Mouse (Mus musculus) cerebellum, adult 18-20 months (tissue): ENCODE results near the gene Cab39l.
"Not testable (repeated sequence)": the region's sequence is repeated elsewhere in the genome, so short reads cannot be mapped to it uniquely, and the experiment has no call there.

ENCODE experiments used
- DNase-seq, 2 experiments: peaks; one replicate each; pipeline ENCODE4 v3.0.0; 2021

Gene Cab39l

DNA sequence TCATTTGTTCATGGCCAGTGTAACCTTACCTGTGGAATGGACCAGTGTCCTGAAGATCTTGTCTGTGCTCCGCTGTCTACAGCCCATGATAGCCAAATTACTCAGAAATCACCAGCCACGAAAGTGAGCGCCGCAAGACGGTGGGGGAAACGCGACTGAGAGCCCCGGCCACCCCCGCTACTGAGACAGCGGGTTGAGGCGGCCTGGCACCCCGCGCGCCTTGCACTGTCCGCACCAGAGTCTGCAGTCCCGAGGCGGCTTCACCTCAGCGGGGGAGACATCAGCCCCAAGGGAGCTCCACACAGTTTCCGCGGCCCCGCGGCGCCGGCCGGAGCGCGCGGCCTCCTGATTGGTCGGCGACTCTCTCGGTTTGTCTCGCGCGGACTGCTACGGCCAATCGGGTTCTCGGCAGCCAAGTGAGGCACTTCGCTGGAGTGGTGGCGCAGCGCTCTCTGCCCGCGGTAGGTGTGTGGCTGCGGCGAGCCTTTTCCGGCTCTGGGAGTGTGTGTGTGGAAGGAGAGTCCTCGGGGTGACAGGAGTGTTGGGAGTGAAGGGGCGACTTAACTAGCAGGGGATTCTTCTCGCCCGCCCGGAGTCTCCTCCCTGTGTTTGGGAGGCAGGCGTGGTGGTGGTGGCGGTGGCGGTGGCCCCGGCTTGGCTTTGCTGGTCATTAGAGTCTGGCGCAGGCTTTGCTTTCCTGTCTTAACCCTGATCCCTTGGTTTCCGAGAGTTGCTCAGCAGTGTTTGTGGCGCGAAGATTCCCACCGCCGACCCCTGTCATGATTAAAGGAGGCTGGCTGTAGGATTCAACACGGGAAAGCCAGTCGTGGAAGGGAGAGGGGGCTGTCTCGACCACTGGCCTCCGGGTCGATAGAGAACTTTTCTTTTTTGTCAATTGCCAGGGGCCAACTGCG lies at the start of gene Cab39l, which contains the start of gene Setdb2:
Gene Cab39l, plus strand, starts transcription at position 415 of the 914 bp plus-strand sequence.
Gene Setdb2, minus strand, starts transcription at position 327 of the 914 bp plus-strand sequence.
- DNase-seq: peak; percentile 93 to 94

DNA sequence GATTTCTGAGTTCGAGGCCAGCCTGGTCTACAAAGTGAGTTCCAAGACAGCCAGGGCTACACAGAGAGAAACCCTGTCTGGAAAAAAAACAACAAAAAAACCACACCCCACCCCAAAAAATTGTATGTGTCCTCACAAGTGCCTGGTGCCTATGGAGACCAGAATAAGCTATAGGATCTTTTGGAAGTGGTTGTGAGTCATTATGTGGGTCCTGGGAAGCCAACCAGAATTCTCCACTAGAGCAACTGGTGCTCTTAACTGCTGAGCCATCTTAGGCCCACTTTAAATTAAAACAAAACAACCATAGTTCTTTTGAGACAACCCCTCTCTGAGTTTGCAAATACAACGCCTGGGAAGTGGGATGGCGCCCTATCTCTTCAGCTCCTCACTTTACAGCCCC lies 45.5 kb upstream of the Cab39l start, which contains the start of gene Phf11c:
Gene Phf11c, minus strand, starts transcription at position 101 of the 400 bp plus-strand sequence.
- DNase-seq: no peak

DNA sequence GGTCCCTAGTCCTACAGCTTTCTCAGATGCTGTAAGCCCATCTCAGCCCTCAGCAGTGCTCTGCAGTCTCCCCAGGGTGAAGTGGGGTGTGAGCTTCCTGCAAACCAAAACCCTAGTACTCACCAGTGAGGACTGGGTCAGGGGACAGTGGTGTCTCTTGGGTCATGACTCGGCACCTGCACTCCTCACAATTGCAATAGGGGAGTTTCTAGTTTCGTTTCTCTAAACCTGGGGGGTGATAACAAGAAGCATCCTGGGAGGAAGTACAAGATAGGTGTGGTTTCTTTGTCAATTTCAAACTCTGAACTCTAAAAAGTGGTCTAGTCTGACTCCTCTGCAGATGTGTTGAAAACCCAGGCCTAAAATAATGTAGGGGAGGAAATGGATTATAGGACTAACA lies 43.8 kb upstream of the Cab39l start:
- DNase-seq: no peak

DNA sequence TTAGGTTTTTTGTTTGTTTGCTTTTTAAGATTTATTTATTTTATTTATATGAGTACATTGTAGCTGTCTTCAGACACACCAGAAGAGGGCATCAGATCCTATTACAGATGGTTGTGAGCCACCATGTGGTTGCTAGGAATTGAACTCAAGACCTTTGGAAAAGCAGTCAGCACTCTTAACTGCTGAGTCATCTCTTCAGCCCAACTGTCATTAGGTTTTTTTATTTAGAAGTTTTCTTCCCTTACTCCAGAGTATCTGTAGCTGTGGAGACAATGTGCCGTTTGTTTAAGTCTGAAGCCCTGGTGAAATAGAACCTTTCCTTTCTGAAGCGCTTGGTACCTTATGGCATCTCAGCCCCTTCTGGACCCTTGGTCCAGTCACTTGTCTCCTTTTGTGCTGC lies 25.8 kb upstream of the Cab39l start:
- not testable (repeated sequence) for DNase-seq

DNA sequence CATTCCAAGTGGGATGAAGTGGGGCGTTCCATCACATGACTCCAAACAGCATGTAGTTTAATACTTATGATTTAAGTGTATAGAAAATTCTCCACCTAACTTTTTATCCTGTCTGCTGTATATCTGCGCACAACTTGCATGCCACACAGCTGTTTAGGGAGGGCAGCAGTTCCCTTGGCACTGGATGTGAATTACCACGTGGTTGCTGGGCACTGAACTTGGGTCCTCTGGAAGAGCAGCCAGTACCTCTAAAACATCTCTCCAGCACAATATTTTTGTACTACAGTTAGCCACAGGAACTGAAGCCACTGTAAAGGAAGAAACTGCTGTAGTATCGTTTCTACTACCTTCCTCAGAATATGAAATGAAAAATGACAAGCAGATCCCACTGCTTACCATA lies 22.6 kb upstream of the Cab39l start:
- no peak for DNase-seq

DNA sequence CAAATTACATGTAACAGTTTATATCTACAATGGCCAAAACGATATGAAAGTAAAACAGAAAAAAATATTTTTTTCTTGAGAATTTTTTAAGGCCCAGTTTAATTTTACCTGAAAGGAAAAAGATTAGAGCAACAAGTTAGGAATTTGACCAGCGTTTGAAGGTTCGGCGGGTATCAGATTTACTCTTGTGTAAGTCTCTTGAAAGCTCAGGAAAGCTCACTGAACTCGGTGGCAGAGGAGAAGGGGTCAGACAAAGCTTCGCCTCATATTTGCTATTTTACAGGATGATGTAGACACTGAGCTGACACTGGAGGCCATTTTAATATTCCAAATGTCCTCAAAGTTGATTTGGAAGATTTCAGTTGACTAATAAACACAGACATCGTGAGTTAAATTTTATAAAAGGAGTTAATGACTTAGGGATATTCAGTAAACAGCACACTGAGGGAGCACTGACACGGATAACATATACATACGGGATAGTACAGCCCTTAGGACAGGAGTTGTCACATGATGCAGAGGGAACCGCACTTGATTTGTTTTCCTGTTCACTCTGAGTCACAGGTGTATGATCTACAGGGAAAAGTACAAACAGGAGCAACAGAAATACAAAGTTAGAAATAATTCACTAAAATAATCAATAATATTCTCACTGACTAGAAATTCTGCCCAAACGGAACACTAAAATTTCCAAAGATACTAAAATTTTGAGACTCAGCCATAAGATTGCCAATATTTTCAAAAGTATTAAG lies 17.7 kb upstream of the Cab39l start:
- no peak for DNase-seq

DNA sequence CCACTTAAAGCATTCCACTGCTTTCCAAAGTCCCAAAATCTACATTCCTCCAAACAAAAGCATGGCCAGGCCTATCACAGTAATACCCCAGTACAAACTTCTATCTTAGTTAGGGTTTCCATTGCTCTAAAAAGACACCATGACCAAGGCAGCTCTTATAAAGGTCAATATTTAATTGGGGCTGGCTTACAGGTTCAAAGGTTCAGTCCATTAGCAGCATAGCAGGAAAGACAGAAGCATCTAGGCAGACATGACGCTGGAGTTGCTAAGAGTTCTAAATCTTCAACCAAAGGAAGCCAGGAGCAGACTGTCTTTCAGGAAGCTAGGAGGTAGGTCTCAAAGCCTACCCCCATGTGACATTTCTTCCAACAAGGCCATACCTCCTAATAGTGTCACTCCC lies 10.2 kb upstream of the Cab39l start:
- DNase-seq: no peak

DNA sequence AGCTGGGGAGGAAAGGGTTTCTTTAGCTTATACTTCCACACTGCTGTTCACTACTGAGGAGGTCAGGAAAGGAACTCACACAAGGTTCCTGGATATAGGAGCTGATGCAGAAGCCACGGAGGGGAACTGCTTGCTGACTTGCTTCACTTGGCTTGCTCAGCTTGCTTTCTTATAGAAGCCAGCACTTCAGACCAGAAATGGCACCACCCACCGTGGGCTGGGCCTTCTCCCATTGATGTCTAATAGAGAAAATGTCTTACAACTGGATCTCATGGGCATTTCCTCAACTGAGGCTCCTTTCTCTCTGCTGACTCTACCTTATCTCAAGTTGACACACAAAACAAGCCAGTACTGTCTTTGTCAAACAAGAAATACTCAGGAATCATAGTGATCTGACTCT lies 6.9 kb upstream of the Cab39l start:
- DNase-seq: no peak

DNA sequence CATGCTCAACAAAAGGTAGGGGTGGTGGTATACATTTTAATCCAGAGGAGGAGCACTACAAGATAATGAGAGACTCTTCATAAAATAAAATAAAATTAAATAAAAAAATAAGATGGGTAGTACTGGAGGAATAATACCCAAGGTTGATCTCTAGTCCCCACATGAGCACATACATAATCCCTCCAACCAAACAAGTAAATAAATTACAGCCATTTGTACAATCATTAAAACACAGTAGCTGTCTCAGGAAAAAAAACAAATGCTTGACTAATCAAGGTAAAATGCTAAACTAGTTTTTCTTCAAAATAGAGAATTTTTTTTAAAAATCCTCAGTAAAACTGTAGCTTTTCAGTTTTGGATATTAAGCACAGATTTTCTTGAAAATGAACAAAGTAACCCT lies 5.6 kb upstream of the Cab39l start:
- no peak for DNase-seq

DNA sequence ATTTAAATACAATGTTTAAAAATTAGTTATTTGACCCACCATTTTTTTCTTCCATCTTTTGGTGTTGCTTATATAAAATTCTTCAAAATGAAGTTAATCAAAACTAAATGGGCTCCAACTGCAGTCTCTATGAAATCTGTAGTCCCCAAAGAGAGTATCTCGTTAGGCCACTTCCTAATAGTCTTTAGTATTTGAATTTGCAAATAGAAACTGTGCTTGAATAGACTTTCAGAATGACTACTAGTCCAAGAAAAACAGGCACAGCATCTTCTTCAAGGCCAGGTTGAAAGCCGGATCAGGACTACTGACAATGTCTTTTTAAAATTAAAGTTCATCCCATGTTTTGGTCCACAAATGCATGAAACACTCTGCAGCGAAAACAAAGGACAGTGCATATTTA lies 3.4 kb upstream of the Cab39l start:
- no peak for DNase-seq

DNA sequence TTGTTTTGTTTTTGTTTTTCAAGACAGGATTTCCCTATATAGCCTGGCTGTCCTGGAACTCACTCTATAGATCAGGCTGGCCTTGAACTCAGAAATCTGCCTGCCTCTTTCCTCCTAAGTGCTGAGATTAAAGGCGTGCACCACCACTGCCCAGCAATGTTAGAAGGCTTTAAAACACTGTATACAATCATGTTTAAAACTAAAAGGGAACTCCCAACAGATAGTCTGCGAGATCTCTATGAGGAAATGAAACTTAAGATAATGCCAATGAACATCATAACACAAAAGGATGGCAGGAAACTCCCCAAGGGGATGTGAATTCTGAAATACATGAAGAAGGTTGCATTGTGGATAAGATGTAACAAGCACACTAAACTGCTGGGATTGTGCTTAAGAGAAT lies 2.3 kb upstream of the Cab39l start:
- DNase-seq: no peak

DNA sequence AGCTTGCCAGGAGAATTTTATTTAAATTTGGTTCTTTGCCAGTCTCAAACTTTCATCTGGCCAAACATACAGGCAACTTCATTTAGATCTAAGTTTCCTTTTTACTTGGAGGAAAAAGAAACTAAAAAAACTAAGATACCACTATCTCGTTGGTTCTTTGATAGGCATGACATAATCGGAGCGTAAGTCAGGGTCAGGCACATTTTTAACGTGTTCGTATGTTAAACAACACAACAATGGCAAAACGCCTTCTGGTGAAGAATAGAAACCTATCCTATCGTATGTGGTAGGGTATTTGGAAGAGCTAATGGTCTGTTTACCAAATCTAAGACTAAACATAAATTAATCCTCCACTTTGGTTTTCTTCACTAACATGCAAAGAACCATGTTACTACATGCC lies 733 bp upstream of the Cab39l start:
- DNase-seq: peak in 1 of 2 experiments; percentile 4

DNA sequence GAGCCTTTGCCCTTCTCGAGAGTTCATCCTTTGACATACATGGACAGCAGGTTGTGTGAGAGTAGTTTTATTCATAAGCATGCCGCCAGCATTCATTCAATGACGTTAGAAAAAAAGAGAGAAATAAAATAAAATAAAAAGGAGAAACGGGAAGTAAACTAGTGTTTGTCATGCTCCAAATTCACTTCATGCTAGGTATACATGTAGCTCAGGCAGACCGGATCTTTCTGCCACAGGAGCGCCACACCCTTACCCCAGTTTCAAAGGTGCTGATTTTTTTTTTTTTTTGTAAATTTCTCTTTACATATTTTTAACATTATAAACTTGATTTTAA lies 667 bp downstream of the Cab39l start:
- no peak for DNase-seq

DNA sequence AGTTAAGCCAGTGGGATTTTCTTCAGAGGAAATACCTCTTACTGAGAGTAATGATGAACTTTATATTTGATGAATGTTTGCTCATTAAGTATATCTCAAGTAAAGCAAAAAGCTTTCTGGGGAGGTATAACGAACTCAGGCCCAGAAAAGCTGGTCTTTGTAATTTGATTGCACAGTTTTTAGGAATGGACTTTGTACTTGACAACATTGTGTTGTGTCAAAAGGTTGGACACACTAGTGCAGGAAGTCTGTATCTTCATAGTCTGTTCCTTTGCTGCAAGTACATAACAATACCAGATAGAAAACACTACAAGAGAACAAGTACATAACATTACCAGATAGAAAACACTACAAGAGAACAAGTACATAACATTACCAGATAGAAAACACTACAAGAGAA lies 4.6 kb downstream of the Cab39l start:
- DNase-seq: no peak

DNA sequence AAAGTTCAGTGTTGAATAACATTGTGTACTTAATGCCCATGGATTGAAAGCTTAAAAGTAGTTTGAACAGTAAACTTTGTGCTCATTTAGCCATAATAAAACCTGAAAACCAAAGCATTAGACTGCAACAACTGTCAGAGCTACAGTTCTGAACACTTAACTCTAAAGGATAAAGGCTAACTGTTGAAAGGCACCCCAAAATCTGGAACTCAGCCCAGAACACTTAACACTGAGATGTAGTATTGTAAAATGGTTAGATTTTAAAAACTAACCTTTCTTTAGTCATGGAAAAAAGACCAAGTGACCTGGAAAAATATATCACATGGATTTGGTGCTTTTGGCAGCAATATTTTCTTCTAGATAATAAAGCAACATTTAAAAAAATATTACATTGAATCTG lies 7.2 kb downstream of the Cab39l start:
- DNase-seq: no peak

DNA sequence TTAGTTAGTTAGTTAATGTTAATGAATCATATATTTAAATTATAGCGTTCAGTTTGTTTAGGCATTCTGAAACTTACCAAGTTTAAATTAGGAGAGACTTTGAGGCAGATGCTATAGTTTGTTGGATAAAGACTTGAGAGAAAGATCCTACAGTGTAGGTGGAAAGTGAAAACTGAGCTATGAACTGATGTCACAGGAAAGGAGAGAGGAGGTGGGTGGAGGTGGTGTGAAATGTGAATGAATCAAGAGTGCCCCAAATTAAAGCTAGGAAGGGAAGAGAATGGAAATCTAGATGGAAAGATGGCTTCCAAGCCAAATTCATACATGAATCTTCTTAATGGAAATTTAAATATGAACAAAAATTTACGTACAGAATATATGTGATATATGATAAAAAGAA lies 25.7 kb downstream of the Cab39l start:
- DNase-seq: no peak

DNA sequence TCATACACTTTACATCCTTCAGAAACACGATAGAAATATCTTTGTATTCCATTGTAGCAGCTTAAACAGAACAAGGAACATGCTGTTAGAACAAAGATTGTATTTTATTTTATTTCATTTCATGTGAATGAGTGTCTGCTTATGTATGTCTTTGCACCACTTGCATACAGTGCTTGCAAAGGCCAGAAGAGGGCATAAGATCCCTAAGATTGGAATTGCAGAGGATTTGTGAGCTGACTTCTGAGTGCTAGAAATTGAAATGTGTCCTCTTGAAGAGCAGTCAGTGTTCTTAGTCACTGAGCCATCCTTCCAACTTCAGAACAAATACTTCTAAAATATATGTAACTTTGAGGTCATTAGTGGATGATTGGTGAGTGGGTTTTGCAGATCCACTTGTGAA lies 27.0 kb downstream of the Cab39l start:
- DNase-seq: peak; percentile 9 to 10

DNA sequence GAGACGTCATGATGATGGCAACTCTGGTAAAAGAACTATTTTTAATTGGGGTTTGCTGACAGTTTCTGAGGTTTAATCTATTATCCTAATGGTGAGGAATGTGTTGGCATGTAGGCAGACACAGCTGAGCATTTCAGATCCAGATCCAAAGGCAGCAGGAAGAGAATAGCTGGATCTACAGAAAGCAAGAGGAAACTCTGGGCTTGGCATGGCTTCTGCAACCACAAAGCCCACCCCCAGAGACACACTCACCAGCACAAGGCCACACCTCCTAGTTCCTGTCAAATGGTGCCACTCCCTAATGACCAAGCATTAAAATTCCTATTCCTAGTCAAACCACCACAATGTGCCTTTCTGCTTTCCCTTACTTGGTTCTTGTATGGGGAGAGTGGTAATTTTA lies 30.0 kb downstream of the Cab39l start:
- no peak for DNase-seq

DNA sequence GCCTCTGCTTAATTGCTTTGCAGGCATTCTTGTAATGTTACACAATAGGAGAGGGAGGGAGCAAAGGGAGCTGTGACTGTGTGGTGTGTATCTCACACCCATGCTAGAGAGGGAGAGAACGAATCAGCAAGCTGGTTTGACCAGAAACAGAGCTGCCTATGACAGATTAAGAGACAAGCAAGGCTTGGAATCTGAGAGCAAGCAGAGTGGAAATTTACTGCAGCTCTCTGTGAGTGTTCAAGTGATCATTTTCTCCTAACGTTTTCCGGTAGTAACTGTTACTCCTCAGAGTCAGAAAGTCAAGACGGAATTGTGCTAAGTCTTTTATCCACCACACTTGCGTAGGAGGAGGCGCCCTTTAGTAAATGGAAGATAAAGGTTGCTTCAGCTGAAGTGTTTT lies 37.9 kb downstream of the Cab39l start:
- peak; percentile 3 to 25 for DNase-seq

DNA sequence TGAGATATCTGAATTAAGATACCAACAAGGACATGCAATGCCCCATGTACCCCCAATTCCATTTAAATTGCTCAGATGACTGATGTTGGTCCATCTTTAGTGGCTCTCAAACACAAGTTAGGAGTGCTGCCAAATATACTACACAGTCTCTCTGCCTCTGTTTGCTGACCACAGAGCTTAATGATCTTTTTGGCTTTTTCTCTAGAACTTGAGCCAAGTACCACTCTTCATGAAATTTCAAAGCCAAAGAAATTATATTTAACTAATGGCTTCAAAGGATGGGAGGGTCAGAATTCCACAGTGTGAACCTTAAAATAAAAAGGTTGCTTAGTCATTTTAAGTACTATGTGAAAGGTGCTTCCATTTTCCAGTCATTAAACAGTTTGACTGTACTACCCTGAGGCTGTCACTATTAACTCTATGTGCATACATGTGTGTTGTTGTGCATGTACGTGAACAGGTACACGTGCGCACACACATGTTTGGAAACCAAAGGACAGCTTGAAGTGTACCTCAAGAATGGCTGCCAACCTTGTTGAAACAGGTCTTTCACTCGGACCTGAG lies 44.6 kb downstream of the Cab39l start:
- no peak for DNase-seq

DNA sequence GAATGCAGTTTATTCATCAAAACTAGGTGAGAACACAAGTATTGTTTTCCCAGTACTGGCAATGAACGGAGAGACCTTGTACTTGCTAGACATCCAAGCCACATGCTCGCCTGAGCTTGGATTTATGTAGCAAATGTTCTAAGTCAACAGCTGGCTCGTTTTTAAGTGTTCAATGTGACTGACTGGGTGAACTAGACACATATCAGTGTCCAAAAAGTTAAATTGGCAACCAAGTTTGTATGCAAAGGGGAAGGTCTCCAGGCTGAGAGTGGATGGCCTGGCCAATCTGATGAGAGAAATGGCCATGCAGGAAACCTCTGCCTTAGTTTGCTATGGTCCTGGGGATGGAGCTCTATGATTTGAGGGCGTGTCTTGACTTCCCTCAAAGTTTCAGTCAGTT lies 51.6 kb downstream of the Cab39l start:
- DNase-seq: no peak

DNA sequence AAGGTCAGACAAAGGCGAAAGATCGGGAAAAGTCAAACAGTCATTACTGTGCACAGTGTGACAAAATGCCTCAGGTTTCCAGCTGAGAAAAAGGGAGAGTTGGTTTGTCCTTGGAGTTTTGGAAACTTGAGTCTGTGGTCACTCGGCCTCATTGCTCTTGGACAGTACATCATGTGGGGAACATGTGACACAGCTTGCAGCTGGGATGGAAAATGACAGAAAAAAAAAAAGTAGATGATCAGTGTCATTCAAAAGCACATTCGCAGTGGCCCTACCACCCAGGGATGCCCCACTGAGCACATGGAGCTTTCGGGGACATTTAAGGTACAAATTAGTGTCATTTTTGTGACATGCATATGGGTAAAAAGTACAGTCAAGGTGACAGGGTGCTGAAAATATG lies 57.2 kb downstream of the Cab39l start:
- no peak for DNase-seq

DNA sequence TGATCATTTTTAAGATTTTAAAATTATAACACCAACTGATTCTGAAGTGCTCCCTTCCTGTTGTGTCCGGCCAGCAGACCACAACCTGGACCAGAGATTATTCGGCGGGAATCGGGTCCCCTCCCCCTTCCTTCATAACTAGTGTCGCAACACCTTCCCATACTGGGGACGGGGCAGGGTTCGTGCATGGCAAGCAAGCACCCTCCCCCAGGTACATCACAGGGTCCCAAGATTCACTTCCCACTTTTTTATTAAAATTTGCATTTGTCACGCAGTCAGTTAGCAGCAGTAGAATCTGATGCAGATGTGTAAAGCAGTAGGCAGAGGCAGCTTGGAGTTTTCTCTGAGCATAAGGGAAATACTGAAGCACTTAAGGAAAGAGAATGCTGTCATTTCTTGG lies 64.1 kb downstream of the Cab39l start:
- no peak for DNase-seq

DNA sequence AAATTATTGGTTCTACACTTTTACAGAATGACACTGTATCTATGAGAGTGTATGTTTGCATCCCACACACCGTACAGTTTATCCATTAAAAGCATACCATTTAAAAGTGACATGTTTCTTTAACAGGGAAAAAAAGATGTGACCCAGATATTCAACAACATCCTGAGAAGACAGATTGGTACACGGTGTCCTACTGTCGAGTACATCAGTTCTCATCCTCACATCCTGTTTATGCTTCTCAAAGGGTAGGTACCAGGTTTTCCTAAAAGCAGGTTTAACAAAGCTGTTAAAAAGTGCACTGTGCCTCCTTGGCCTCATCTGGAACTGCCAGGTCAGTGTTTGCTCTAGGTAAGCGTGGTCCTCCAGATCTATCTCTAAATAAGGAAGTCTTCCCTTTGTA lies 65.4 kb downstream of the Cab39l start:
- DNase-seq: no peak
